Mouse (Mus musculus): ENCODE measurements at regions not wholly inside any gene's neighbourhood (a gene's known extent, or its start where the extent isn't known, plus 50 kb on each side); places are given as distances from the start of the nearest gene placed in this dataset.

GRCm38 (mm10) chr10:39219366-39219765 is 55.8 kb upstream of the Ccn6 start:
- no peak for DNase-seq (ENCODE audit: low read depth, low spot score)

GRCm38 (mm10) chr10:39218151-39218550 is 54.6 kb upstream of the Ccn6 start:
- DNase-seq (ENCODE audit: low read depth, low spot score), result no peak

GRCm38 (mm10) chr10:39216142-39216904 is 52.7 kb upstream of the Ccn6 start:
- DNase-seq (ENCODE audit: low read depth, low spot score), result no peak

GRCm38 (mm10) chr10:39214563-39214962 is 51.0 kb upstream of the Ccn6 start:
- no peak for DNase-seq (ENCODE audit: low read depth, low spot score)

Measured in retina, adult 2 months (tissue).